Mouse (Mus musculus): ENCODE measurements around the gene Dnah8. TPM values are rescaled to one million over a fixed set of nuclear protein-coding genes. Genes with fewer than 3 reads are reported as not detected.

Dnah8 gene
- total RNA-seq, 2 experiments from 2014 or later: 0.46 to 1.6 TPM

Other genes with a start within 250 kb of the Dnah8 start
- gene Btbd9, start 47.9 kb upstream of the Dnah8 start, total RNA-seq (2021): 100 to 1,000 TPM; 100 to 101 TPM
- 100 to 1,000 TPM; 155 to 156 TPM for gene Glo1, start 2.5 kb downstream of the Dnah8 start, total RNA-seq (2021)